Mouse (Mus musculus): ENCODE measurements around the gene Olfr433. TPM values are rescaled to one million over a fixed set of nuclear protein-coding genes. Genes with fewer than 3 reads are reported as not detected.

The Olfr433 gene
- polyA plus RNA-seq, 1 experiment from 2014 or later: not detected

DNA sequence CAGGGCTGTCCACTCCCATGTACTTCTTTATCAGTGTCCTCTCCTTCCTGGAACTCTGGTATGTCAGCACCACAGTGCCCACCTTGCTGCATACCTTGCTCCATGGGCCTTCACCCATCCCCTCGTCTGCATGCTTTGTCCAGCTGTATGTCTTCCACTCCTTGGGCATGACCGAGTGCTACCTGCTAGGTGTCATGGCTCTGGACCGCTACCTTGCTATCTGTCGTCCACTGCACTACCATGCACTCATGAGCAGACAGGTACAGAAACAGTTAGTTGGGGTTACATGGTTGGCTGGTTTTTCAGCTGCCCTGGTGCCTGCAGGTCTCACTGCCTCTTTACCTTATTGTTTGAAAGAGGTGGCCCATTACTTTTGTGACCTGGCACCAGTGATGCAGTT, 10.0 kb downstream of the Olfr433 start:
- Histone ChIP-seq H3K4me1 (replicated peaks) (no peaks in the 10 kb centered on the region), H3K4me2 (replicated peaks) (no peak overlapping the region), H3K4me3 (replicated peaks) (no peak overlapping the region), H3K27ac (no peak overlapping the region), H3K9me3 (no peaks in the 10 kb centered on the region), H3K9ac (replicated peaks) (no peak overlapping the region), H3K27me3 (no peaks in the 10 kb centered on the region), H3K36me3 (no peaks in the 10 kb centered on the region)
- no peak for ATAC-seq
- 97% methylated on average over 4 of the region's 4 CpGs for WGBS

GRCm38 (mm10) chr1:174051515-174051914, 11.0 kb downstream of the Olfr433 start:
- no peaks in the 10 kb centered on the region for H3K36me3 ChIP-seq
- no peak overlapping the region for H3K4me2 ChIP-seq (replicated peaks)
- no peaks in the 10 kb centered on the region for H3K9me3 ChIP-seq
- no peaks in the 10 kb centered on the region for H3K4me1 ChIP-seq (replicated peaks)
- H3K27ac ChIP-seq: no peak overlapping the region
- no peak overlapping the region for H3K4me3 ChIP-seq (replicated peaks)
- no peak for ATAC-seq
- H3K9ac ChIP-seq (replicated peaks): no peak overlapping the region
- 84% methylated on average over 4 of the region's 4 CpGs for WGBS
- no peaks in the 10 kb centered on the region for H3K27me3 ChIP-seq

GRCm38 (mm10) chr1:174051931-174052536, 11.5 kb downstream of the Olfr433 start:
- no peaks in the 10 kb centered on the region for H3K4me1 ChIP-seq (replicated peaks)
- H3K4me3 ChIP-seq (replicated peaks): no peak overlapping the region
- 88% methylated on average over 5 of the region's 5 CpGs for WGBS
- no peaks in the 10 kb centered on the region for H3K27me3 ChIP-seq
- ATAC-seq: no peak
- no peak overlapping the region for H3K9ac ChIP-seq (replicated peaks)
- no peaks in the 10 kb centered on the region for H3K36me3 ChIP-seq
- H3K9me3 ChIP-seq: no peaks in the 10 kb centered on the region
- H3K4me2 ChIP-seq (replicated peaks): no peak overlapping the region
- H3K27ac ChIP-seq: no peak overlapping the region

- H3K36me3 ChIP-seq: no peaks in the 10 kb centered on the region
- no peak overlapping the region for H3K4me2 ChIP-seq (replicated peaks)
- ATAC-seq: no peak
- 85% methylated on average over 3 of the region's 3 CpGs for WGBS
- no peak overlapping the region for H3K27ac ChIP-seq
- H3K9ac ChIP-seq (replicated peaks): no peak overlapping the region
- H3K9me3 ChIP-seq: no peaks in the 10 kb centered on the region
- H3K27me3 ChIP-seq: no peaks in the 10 kb centered on the region
- H3K4me1 ChIP-seq (replicated peaks): no peaks in the 10 kb centered on the region
- H3K4me3 ChIP-seq (replicated peaks): no peak overlapping the region
Observed at GRCm38 (mm10) chr1:174052981-174053380, 12.5 kb downstream of the Olfr433 start.

DNA sequence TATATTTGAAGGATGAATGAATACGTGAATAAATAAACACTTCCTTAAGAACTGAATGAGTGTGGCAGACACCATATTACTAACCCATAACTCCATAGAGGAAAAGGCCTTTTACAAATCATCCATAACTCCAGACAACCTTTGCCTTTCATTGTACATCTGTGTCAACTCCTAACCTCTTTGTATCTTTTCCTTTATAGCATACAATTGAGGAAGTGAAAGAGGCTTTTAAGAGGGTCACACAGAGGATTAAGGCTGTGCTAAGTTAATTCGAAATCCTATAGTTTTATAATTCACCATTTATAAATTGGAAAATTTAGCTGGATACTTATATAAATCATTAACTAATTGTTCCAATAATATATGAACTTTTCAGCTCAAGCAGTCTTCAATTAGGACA, 14.7 kb downstream of the Olfr433 start:
- no peaks in the 10 kb centered on the region for H3K27me3 ChIP-seq
- H3K4me1 ChIP-seq (replicated peaks): no peaks in the 10 kb centered on the region
- WGBS: 77% methylated on average over 2 of the region's 2 CpGs
- H3K36me3 ChIP-seq: no peaks in the 10 kb centered on the region
- no peak overlapping the region for H3K27ac ChIP-seq
- H3K9me3 ChIP-seq: no peaks in the 10 kb centered on the region
- H3K4me3 ChIP-seq (replicated peaks): no peak overlapping the region
- H3K9ac ChIP-seq (replicated peaks): no peak overlapping the region
- ATAC-seq: no peak
- H3K4me2 ChIP-seq (replicated peaks): no peak overlapping the region

- Histone ChIP-seq H3K27me3 (no peaks in the 10 kb centered on the region), H3K9me3 (no peaks in the 10 kb centered on the region), H3K4me3 (replicated peaks) (no peak within 1 kb of the TSS), H3K36me3 (no peaks in the 10 kb centered on the region), H3K27ac (no peak within 1 kb of the TSS), H3K4me1 (replicated peaks) (no peaks in the 10 kb centered on the region), H3K9ac (replicated peaks) (no peak within 1 kb of the TSS), H3K4me2 (replicated peaks) (no peak within 1 kb of the TSS)
- 91% methylated on average over 3 of the region's 3 CpGs for WGBS
- ATAC-seq: no peak
Observed at GRCm38 (mm10) chr1:174066305-174066704, 25.8 kb downstream of the Olfr433 start, which contains the start of gene Olfr430. TSS of gene Olfr430 (plus strand) at chr1:174066605.

DNA sequence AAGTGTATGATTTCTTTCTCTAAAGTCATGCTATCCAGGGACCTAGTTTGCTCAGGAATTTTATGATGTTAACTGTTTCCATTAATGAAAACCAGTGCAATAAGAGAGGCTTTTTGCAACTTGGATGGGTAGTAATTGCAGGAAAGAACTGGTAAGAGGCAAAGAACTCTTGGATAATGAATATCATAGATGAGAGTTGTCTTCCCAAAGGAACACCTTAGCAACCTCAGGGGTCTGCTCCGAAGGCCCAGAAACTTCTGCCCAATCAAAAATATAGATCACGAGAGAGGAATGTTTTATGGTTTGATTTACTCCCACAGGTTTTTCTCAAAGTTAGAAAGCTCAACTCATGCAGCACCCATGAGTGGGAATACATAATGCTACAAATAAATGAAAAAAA, 43.5 kb downstream of the Olfr433 start, which contains the start of gene Olfr429:
Gene Olfr429 (plus strand): TSS at position 301 of the 400 bp plus-strand sequence.
- no peak within 1 kb of the TSS for H3K27ac ChIP-seq
- no peaks in the 10 kb centered on the region for H3K36me3 ChIP-seq
- no peaks in the 10 kb centered on the region for H3K27me3 ChIP-seq
- ATAC-seq: no peak
- 92% methylated on average over 2 of the region's 2 CpGs for WGBS
- no peaks in the 10 kb centered on the region for H3K4me1 ChIP-seq (replicated peaks)
- no peak within 1 kb of the TSS for H3K9ac ChIP-seq (replicated peaks)
- H3K9me3 ChIP-seq: no peaks in the 10 kb centered on the region
- H3K4me2 ChIP-seq (replicated peaks): no peak within 1 kb of the TSS
- H3K4me3 ChIP-seq (replicated peaks): no peak within 1 kb of the TSS

Other genes starting within 250 kb of the Olfr433 start
- gene Ifi211, start 127.7 kb upstream of the Olfr433 start, polyA plus RNA-seq (2015; fragmentation: Nextera tagmentation; extraction: Ambion mirVana): 0.24 and 0.32 TPM in 2 replicates
- 0.48 and 0.99 TPM in 2 replicates for gene Mndal, start 98.2 kb upstream of the Olfr433 start, polyA plus RNA-seq (2015; fragmentation: Nextera tagmentation; extraction: Ambion mirVana)
- gene Ifi203, start 98.0 kb upstream of the Olfr433 start, polyA plus RNA-seq (2015; fragmentation: Nextera tagmentation; extraction: Ambion mirVana): 0.15 and 0.18 TPM in 2 replicates
- not detected in 2 replicates for gene Ifi202b, start 58.0 kb upstream of the Olfr433 start, polyA plus RNA-seq (2015; fragmentation: Nextera tagmentation; extraction: Ambion mirVana)
- not detected in 2 replicates for gene Ifi205, start 8.9 kb upstream of the Olfr433 start, polyA plus RNA-seq (2015; fragmentation: Nextera tagmentation; extraction: Ambion mirVana)
- not detected in 2 replicates for gene Olfr432, start 8.5 kb downstream of the Olfr433 start, polyA plus RNA-seq (2015; fragmentation: Nextera tagmentation; extraction: Ambion mirVana)
- not detected in 2 replicates for gene Olfr430, start 25.9 kb downstream of the Olfr433 start, polyA plus RNA-seq (2015; fragmentation: Nextera tagmentation; extraction: Ambion mirVana)
- gene Olfr429, start 43.6 kb downstream of the Olfr433 start, polyA plus RNA-seq (2015; fragmentation: Nextera tagmentation; extraction: Ambion mirVana): not detected in 2 replicates
- not detected in 2 replicates for gene Olfr427, start 56.2 kb downstream of the Olfr433 start, polyA plus RNA-seq (2015; fragmentation: Nextera tagmentation; extraction: Ambion mirVana)
- not detected in 2 replicates for gene Olfr231, start 80.5 kb downstream of the Olfr433 start, polyA plus RNA-seq (2015; fragmentation: Nextera tagmentation; extraction: Ambion mirVana)
- not detected in 2 replicates for gene Olfr424, start 90.8 kb downstream of the Olfr433 start, polyA plus RNA-seq (2015; fragmentation: Nextera tagmentation; extraction: Ambion mirVana)
- gene Olfr420, start 114.9 kb downstream of the Olfr433 start, polyA plus RNA-seq (2015; fragmentation: Nextera tagmentation; extraction: Ambion mirVana): not detected in 2 replicates
- 0.12 TPM in 2 replicates for gene Spta1, start 132.1 kb downstream of the Olfr433 start, polyA plus RNA-seq (2015; fragmentation: Nextera tagmentation; extraction: Ambion mirVana)
- gene Olfr419, start 211.4 kb downstream of the Olfr433 start, polyA plus RNA-seq (2015; fragmentation: Nextera tagmentation; extraction: Ambion mirVana): not detected in 2 replicates

All from midbrain, embryonic 13.5 days (tissue).